Mouse (Mus musculus) heart, adult 18-20 months (tissue): ENCODE results near the gene H2-Oa. TPM values are rescaled to one million over a fixed set of nuclear protein-coding genes. Genes with fewer than 3 reads are reported as not detected.

ENCODE experiments used
- DNase-seq, 2 experiments: peaks; one replicate each; pipeline ENCODE4 v3.0.0; 2021 to 2022; ENCODE audit warnings: mixed read lengths in 1 of 2
- total RNA-seq, 2 experiments: library from RNA; stranded (reverse); gene quantifications; 2 replicates each; pipeline ENCODE4 v1.2.3; 2021

Gene H2-Oa
- total RNA-seq, 2 experiments from 2014 or later = 1.6 TPM; not detected in 1

- DNase-seq = peak; percentile 98
Observed at GRCm38 (mm10) chr17:34122188-34122984, 30.2 kb downstream of the H2-Oa start, which contains the start of gene Brd2. Gene Brd2, minus strand, starts transcription at chr17:34122634.

- no peak for DNase-seq
Observed at GRCm38 (mm10) chr17:34123111-34123510, 31.0 kb downstream of the H2-Oa start.

- peak; percentile 58 to 62 for DNase-seq
Observed at GRCm38 (mm10) chr17:34123518-34123917, 31.4 kb downstream of the H2-Oa start.

GRCm38 (mm10) chr17:34124649-34125048, 32.5 kb downstream of the H2-Oa start:
- DNase-seq = peak in 1 of 2 experiments; percentile 62

- DNase-seq = no peak
Observed at GRCm38 (mm10) chr17:34126826-34127420, 34.8 kb downstream of the H2-Oa start.

- peak; percentile 62 for DNase-seq
Observed at GRCm38 (mm10) chr17:34127475-34127874, 35.3 kb downstream of the H2-Oa start.

GRCm38 (mm10) chr17:34128264-34128937, 36.3 kb downstream of the H2-Oa start:
- DNase-seq = no peak

GRCm38 (mm10) chr17:34128944-34129791, 37.0 kb downstream of the H2-Oa start:
- DNase-seq = no peak

- no peak for DNase-seq
Observed at GRCm38 (mm10) chr17:34130073-34130947, 38.2 kb downstream of the H2-Oa start.

GRCm38 (mm10) chr17:34131911-34132310, 39.8 kb downstream of the H2-Oa start:
- no peak for DNase-seq

- peak in 1 of 2 experiments; percentile 11 for DNase-seq
Observed at GRCm38 (mm10) chr17:34133289-34133688, 41.1 kb downstream of the H2-Oa start.

- DNase-seq = no peak
Observed at GRCm38 (mm10) chr17:34134451-34134850, 42.3 kb downstream of the H2-Oa start.

- DNase-seq = peak; percentile 99
Observed at GRCm38 (mm10) chr17:34135297-34136224, 43.4 kb downstream of the H2-Oa start.

- DNase-seq = no peak
Observed at GRCm38 (mm10) chr17:34137601-34138000, 45.5 kb downstream of the H2-Oa start.

- no peak for DNase-seq
Observed at GRCm38 (mm10) chr17:34138655-34139054, 46.5 kb downstream of the H2-Oa start.

- peak in 1 of 2 experiments; percentile 46 for DNase-seq
Observed at GRCm38 (mm10) chr17:34139416-34139815, 47.3 kb downstream of the H2-Oa start.

- no peak for DNase-seq
Observed at GRCm38 (mm10) chr17:34140240-34140639, 48.1 kb downstream of the H2-Oa start.

- DNase-seq = no peak
Observed at GRCm38 (mm10) chr17:34141448-34141847, 49.3 kb downstream of the H2-Oa start.

GRCm38 (mm10) chr17:34142456-34143010, 50.4 kb downstream of the H2-Oa start:
- DNase-seq = no peak
